Mouse (Mus musculus): ENCODE measurements at regions not wholly inside any gene's neighbourhood (a gene's known extent, or its start where the extent isn't known, plus 50 kb on each side); places are given as distances from the start of the nearest gene placed in this dataset.

DNA sequence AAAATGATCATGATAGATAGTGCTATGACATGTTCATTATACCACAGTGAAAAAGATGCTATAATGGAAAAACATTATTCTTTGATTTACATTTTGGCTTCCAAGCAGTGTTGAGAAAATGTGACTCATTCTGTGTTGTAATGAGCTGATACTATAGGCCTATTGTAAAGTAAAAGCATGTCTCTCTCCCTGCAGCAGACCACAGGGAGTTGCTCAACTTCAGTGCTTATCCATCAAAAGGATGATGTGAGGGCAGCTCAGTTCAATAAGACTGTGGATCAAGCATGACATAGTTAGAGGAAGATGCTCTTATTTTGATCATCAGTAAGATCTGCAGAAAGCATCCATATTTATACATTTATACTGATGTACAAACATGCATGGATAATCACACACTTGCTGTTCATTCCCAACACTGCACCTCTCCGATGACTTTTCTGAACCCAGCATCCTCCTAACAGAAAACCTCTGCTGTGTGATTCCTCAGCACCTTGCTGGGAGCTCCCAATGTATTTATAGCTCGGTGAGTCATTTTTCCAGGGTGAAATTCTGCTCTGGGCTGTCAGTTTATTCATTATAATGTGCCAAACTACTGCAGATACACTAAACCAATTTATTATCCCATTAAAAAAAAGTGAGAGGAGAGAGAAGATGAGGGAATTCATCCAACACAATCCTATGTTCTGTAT lies 224.8 kb upstream of the Ptchd4 start:
- WGBS, result 71% methylated on average over 2 of the region's 2 CpGs
- Histone ChIP-seq H3K4me1 (ENCODE audit: control insufficient read depth, insufficient read depth, low read length) (no peaks in the 10 kb centered on the region), H3K36me3 (ENCODE audit: control insufficient read depth, insufficient read depth, low read length) (no peaks in the 10 kb centered on the region), H3K27me3 (replicated peaks; ENCODE audit: control insufficient read depth, insufficient read depth, low read length) (no peaks in the 10 kb centered on the region), H3K4me3 (ENCODE audit: insufficient read depth, low read depth, low read length) (no peak overlapping the region), H3K27ac (ENCODE audit: insufficient read depth, low read depth, low read length) (no peak overlapping the region)
- no peak for DNase-seq
- no peak for TF ChIP-seq CTCF (conservative IDR thresholded peaks at IDR 0.05; ENCODE audit: insufficient read depth, insufficient read length, low read depth, low read length)
- no peak for TF ChIP-seq POLR2A (IDR thresholded peaks at IDR 0.05; ENCODE audit: low read depth, low read length)

DNA sequence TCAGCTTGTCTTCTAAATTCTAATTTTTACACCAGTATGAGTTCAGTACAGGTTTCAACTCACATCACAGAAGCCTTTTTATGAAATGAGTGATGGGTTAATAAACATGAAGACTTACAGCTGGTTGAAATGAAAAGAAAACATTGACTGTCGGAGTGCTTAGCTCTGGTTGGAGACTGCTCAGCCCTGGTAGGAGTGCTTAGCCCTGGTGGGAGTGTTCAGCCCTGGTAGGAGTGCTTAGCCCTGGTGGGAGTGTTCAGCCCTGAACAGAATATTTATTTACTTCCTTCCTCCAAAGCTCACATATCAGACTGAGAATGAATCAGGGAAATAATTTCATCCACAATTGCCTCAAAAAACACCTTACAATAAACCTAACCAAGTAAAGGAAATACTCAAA lies 202.1 kb upstream of the Ptchd4 start:
- 12% methylated on average over 1 of the region's 1 CpGs for WGBS
- DNase-seq, result no peak
- no peaks in the 10 kb centered on the region for H3K4me1 ChIP-seq (ENCODE audit: control insufficient read depth, insufficient read depth, low read length)
- no peak overlapping the region for H3K4me3 ChIP-seq (ENCODE audit: insufficient read depth, low read depth, low read length)
- no peaks in the 10 kb centered on the region for H3K27me3 ChIP-seq (replicated peaks; ENCODE audit: control insufficient read depth, insufficient read depth, low read length)
- H3K27ac ChIP-seq (ENCODE audit: insufficient read depth, low read depth, low read length), result no peak overlapping the region
- TF ChIP-seq CTCF (conservative IDR thresholded peaks at IDR 0.05; ENCODE audit: insufficient read depth, insufficient read length, low read depth, low read length) (no peak), POLR2A (IDR thresholded peaks at IDR 0.05; ENCODE audit: low read depth, low read length) (no peak)
- H3K36me3 ChIP-seq (ENCODE audit: control insufficient read depth, insufficient read depth, low read length), result no peaks in the 10 kb centered on the region

DNA sequence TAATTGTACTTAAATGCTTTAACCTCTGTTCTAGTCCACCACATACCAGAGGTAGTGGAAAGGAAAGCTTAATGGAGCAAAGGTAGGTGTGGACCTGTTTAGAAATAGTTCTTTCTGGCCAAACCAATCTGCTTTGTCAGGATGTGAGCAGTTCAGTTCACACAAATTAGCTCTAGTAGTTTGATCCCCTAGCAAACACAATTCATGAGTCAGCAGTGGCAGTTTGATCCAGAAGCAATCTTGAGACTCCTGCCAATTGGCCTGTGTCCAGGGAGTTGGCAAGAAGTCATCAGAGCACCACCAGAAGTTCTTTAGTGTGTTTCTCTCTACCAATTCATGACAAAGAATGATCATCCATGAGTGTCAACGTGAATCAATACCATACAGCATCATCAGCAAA lies 195.0 kb upstream of the Ptchd4 start:
- H3K36me3 ChIP-seq (ENCODE audit: control insufficient read depth, insufficient read depth, low read length), result no peaks in the 10 kb centered on the region
- peak; percentile 86 for DNase-seq
- no peaks in the 10 kb centered on the region for H3K4me1 ChIP-seq (ENCODE audit: control insufficient read depth, insufficient read depth, low read length)
- TF ChIP-seq CTCF (conservative IDR thresholded peaks at IDR 0.05; ENCODE audit: insufficient read depth, insufficient read length, low read depth, low read length) (no peak), POLR2A (IDR thresholded peaks at IDR 0.05; ENCODE audit: low read depth, low read length) (no peak)
- H3K4me3 ChIP-seq (ENCODE audit: insufficient read depth, low read depth, low read length), result no peak overlapping the region
- no peak overlapping the region for H3K27ac ChIP-seq (ENCODE audit: insufficient read depth, low read depth, low read length)
- H3K27me3 ChIP-seq (replicated peaks; ENCODE audit: control insufficient read depth, insufficient read depth, low read length), result no peaks in the 10 kb centered on the region
- 71% methylated on average over 1 of the region's 1 CpGs for WGBS

DNA sequence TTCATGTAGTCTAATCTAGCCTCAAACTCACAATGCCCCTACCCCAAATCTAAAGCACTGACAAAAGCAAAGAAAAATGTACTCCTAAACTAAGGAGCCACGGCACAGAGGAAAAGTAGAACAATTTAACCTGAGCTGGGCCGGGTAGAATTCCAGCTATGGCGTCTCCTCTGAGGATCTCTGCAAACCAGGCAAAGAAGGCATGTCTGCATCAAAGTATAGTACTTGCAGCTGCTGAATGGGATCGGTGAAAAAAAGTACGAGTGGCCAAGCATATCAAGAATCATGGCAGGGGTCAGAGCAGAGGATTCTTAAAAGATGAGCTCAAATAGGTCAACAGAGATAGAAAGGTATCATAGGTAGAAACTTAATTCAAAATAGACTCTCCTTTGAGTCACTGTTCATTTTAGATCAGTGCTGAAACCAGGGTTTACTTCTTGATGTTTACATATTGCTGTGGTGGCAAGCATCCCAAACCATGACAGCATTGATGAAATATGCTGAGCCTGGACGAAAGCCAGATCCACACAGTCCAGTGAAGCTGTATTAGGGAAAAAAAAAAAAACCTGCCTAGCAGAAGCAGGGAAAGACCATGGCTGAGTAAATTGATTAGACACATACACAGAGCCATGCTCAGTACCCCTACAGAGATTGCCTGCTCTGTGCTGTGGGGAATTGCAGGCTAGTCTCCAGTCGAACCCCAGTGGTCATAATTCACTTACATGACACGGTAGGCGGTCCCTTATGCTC lies 189.1 kb upstream of the Ptchd4 start:
- no peaks in the 10 kb centered on the region for H3K27me3 ChIP-seq (replicated peaks; ENCODE audit: control insufficient read depth, insufficient read depth, low read length)
- H3K4me1 ChIP-seq (ENCODE audit: control insufficient read depth, insufficient read depth, low read length), result no peaks in the 10 kb centered on the region
- 27% methylated on average over 9 of the region's 9 CpGs for WGBS
- TF ChIP-seq POLR2A (IDR thresholded peaks at IDR 0.05; ENCODE audit: low read depth, low read length) (no peak), CTCF (conservative IDR thresholded peaks at IDR 0.05; ENCODE audit: insufficient read depth, insufficient read length, low read depth, low read length) (no peak)
- H3K27ac ChIP-seq (ENCODE audit: insufficient read depth, low read depth, low read length), result no peak overlapping the region
- H3K36me3 ChIP-seq (ENCODE audit: control insufficient read depth, insufficient read depth, low read length), result no peaks in the 10 kb centered on the region
- no peak overlapping the region for H3K4me3 ChIP-seq (ENCODE audit: insufficient read depth, low read depth, low read length)
- DNase-seq, result peak; percentile 40

DNA sequence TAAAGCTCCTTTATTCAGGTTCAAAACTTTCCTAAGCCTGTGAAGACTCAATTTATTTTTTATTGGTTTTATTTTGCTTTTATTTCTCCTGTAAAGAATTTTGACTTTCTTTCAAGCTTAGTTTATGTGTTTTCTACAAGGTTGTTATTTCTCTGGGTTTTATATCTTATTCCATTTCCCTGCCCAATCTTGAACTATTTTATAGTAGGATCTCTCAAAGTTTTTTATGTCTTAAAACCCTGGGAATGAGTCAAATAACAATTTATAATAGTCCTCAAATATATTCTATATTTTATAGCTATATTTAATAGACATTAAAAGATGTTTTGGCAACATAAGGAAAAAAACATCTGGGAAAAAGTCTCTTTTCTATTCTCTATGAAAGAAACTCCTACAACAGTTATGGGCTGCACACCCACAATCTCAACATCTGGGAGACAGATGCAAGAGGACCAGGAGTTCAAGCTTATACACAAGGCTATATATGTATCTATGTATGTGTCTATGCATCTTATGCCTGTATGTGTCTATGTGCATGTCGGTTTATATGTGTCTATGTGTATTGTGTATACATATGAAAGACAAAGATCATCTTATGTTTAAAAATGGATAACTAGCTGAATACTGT lies 146.2 kb upstream of the Ptchd4 start:
- Histone ChIP-seq H3K4me1 (ENCODE audit: control insufficient read depth, insufficient read depth, low read length) (no peaks in the 10 kb centered on the region), H3K36me3 (ENCODE audit: control insufficient read depth, insufficient read depth, low read length) (no peaks in the 10 kb centered on the region), H3K4me3 (ENCODE audit: insufficient read depth, low read depth, low read length) (no peak overlapping the region), H3K27ac (ENCODE audit: insufficient read depth, low read depth, low read length) (no peak overlapping the region), H3K27me3 (replicated peaks; ENCODE audit: control insufficient read depth, insufficient read depth, low read length) (no peaks in the 10 kb centered on the region)
- TF ChIP-seq POLR2A (IDR thresholded peaks at IDR 0.05; ENCODE audit: low read depth, low read length) (no peak), CTCF (conservative IDR thresholded peaks at IDR 0.05; ENCODE audit: insufficient read depth, insufficient read length, low read depth, low read length) (no peak)
- WGBS, result 91% methylated on average over 1 of the region's 1 CpGs
- no peak for DNase-seq

DNA sequence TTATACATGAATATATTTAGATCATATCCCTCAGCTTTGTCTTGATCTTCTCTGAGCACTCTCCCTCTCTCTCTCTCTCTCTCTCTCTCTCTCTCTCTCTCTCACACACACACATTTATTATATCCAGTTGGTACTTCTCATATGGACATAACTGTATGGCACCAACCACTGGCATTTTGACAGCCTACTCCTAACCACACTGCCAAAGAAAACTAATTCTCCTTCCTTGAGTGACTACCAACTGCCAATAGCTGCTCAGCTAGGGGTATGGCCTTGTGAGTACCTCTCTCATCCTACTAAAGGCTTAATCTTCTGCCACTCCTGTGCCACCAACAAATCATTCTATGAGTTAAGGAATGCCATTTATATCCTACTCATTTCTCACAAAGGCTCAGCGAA lies 127.2 kb upstream of the Ptchd4 start:
- DNase-seq, result no peak
- H3K4me3 ChIP-seq (ENCODE audit: insufficient read depth, low read depth, low read length), result no peak overlapping the region
- H3K27ac ChIP-seq (ENCODE audit: insufficient read depth, low read depth, low read length), result no peak overlapping the region
- no peaks in the 10 kb centered on the region for H3K27me3 ChIP-seq (replicated peaks; ENCODE audit: control insufficient read depth, insufficient read depth, low read length)
- H3K4me1 ChIP-seq (ENCODE audit: control insufficient read depth, insufficient read depth, low read length), result no peaks in the 10 kb centered on the region
- 94% methylated on average over 1 of the region's 1 CpGs for WGBS
- no peaks in the 10 kb centered on the region for H3K36me3 ChIP-seq (ENCODE audit: control insufficient read depth, insufficient read depth, low read length)
- TF ChIP-seq CTCF (conservative IDR thresholded peaks at IDR 0.05; ENCODE audit: insufficient read depth, insufficient read length, low read depth, low read length), result no peak
- no peak for TF ChIP-seq POLR2A (IDR thresholded peaks at IDR 0.05; ENCODE audit: low read depth, low read length)

Data from kidney, adult 2 months (tissue).